Mouse (Mus musculus) embryonic facial prominence, embryonic 15.5 days (tissue): ENCODE results near the gene Galnt6. TPM values are rescaled to one million over a fixed set of nuclear protein-coding genes. Genes with fewer than 3 reads are reported as not detected.

Experiments
- ATAC-seq: fragments of 200-750 bp; cut with Nextera tagmentation; 2 replicates; pipeline ENCODE4 v1.8.0; 2017; ENCODE audit warnings: low read depth, moderate TSS enrichment; ENCODE audit not compliant: insufficient number of reproducible peaks, low FRiP score, low TSS enrichment
- H3K27ac ChIP-seq: fragments of 300-500 bp; sonication (generic); replicated peaks from 2 replicates; pipeline ENCODE4 v1.5.1; 2015; ENCODE audit warnings: mild to moderate bottlenecking, inconsistent platforms
- H3K27me3 ChIP-seq: fragments of 300-500 bp; sonication (generic); 2 replicates; pipeline ENCODE4 v1.6.1; 2015; ENCODE audit warnings: inconsistent platforms
- H3K36me3 ChIP-seq: fragments of 300-500 bp; sonication (generic); 2 replicates; pipeline ENCODE4 v1.6.1; 2015; ENCODE audit warnings: mild to moderate bottlenecking, inconsistent platforms
- H3K4me1 ChIP-seq: fragments of 300-500 bp; sonication (generic); 2 replicates; pipeline ENCODE4 v1.6.1; 2015; ENCODE audit warnings: inconsistent platforms
- H3K4me2 ChIP-seq: fragments of 300-500 bp; sonication (generic); replicated peaks from 2 replicates; pipeline ENCODE4 v1.6.1; 2015; ENCODE audit warnings: mild to moderate bottlenecking, inconsistent platforms
- H3K4me3 ChIP-seq: fragments of 300-500 bp; sonication (generic); replicated peaks from 2 replicates; pipeline ENCODE4 v1.5.1; 2015; ENCODE audit warnings: mild to moderate bottlenecking, inconsistent platforms
- H3K9ac ChIP-seq: fragments of 300-500 bp; sonication (generic); 2 replicates; pipeline ENCODE4 v1.6.1; 2015; ENCODE audit warnings: inconsistent platforms
- H3K9me3 ChIP-seq: fragments of 300-500 bp; sonication (generic); replicated peaks from 2 replicates; pipeline ENCODE4 v1.6.1; 2016; ENCODE audit warnings: inconsistent platforms
- WGBS: fragments of 180-500 bp; shearing (Covaris S2); methylation state at CpG from one replicate; pipeline ENCODE4 v1.1.7; 2015; 5-methylcytosine and 5-hydroxymethylcytosine counted together
- polyA plus RNA-seq: library from polyadenylated mRNA; unstranded; fragments of >200 nt; fragmentation: Nextera tagmentation; extraction: Ambion mirVana; gene quantifications from 2 replicates; pipeline ENCODE4 v1.2.1, GENCODE M21; 2015

Gene Galnt6
- polyA plus RNA-seq, 1 experiment from 2014 or later: 4.5 TPM

DNA sequence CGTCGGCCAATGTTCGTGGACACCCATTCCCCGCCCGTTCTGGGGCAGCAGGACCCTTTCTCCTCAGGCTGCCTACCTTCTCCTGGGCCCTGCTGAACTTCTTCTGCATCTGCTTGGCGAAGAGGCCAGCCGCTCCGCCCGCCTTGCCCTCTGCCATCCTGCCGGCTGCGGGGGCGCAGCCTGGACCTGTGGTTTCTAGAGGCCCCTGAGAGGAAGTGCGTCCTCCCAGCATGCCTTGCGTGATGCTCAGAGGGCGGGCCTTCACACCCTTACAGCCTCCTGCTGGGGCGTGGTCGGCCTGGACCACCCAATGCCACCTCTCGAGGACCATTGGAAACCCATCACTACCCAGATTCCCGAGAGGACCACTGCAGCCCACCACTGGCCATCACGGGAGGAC lies 59.8 kb downstream of the Galnt6 start, which contains the start of gene Bin2:
Gene Bin2 (minus strand): TSS at position 217 of the 400 bp plus-strand sequence.
- Histone ChIP-seq H3K4me2 (no peak within 1 kb of the TSS), H3K4me1 (0 out of 2 replicates have a peak, but pooled peaks cover 4% of the 10 kb centered on the region), H3K9ac (no peak within 1 kb of the TSS), H3K27me3 (no peaks in the 10 kb centered on the region), H3K4me3 (no peak within 1 kb of the TSS), H3K36me3 (no peaks in the 10 kb centered on the region), H3K9me3 (no peaks in the 10 kb centered on the region), H3K27ac (no peak within 1 kb of the TSS)
- ATAC-seq: no peak
- 88% methylated on average over 20 of the region's 20 CpGs for WGBS

DNA sequence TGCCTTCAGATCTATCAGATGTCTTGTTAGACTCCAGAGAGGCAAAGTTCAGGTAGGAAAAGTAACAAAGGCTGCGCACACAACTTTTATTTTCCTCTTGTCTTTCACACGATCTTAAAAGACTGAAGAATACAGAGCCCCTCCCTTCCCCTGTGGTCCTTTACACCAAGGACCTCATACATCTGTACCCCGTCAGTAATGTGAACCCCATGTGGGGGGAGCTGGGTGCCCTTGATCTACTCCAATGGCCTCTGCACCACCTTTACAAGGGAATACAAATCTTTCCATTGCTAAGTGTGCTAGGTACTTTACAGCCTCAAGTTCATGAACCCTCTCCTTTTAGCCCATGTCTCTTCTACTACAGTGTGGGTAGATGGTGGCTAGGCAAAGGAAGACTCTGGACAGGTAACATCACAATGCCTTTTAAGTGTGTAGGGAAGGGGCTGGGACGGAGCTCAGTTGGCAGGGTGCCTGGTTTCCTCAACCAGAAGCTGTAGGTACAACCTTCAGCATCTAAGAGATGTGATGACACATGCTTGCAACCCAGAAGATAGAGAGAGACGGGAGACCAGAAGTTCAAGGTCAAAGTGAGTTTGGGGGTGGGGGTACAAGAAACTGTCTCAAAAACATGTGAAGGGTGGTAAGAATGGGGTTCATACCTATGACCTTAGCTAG lies 61.2 kb downstream of the Galnt6 start:
- Histone ChIP-seq H3K27ac (no peak overlapping the region), H3K27me3 (no peaks in the 10 kb centered on the region), H3K4me2 (no peak overlapping the region), H3K9ac (no peak overlapping the region), H3K9me3 (no peaks in the 10 kb centered on the region), H3K36me3 (no peaks in the 10 kb centered on the region), H3K4me1 (0 out of 2 replicates have a peak, but pooled peaks cover 4% of the 10 kb centered on the region), H3K4me3 (no peak overlapping the region)
- ATAC-seq: no peak
- 76% methylated on average over 5 of the region's 5 CpGs for WGBS

DNA sequence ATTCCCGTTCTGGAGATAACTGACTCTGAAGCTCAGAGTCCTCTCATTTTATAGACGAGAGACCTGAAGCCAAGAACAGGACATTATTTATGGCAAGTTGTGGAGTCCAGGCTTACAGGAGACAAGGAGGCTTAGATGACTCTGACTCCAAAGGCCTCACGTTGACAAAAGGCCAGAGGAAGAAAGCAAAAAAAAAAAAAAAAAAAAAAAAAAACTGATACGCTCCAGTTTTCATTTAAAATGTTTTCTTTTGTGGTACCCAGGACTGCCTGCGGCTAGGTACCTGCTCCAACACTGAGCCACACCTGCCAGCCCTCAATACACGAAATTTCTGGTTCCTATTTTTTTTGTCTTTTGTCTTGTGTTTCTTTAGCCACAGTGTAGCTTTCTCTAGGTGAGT lies 61.8 kb downstream of the Galnt6 start:
- no peaks in the 10 kb centered on the region for H3K27me3 ChIP-seq
- 65% methylated on average over 6 of the region's 6 CpGs for WGBS

DNA sequence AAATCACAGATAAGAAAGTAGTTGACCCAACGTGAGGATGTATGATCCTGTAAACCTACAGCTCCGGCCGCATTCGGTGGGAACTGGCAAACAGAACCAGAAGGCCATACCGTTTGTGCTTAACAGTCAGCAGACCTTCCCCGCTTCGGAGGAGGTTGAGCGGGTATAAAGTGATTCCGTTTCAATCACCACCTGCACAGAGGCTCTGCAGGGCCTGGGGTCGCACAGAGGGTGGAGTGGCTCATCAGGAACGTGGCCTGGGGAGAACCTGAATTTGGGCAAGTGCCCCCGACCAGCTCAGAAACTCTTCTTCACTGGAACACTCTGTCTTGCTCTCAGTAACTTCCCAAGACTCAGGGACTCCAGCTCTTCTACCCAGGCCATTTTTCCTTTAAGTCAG lies 62.3 kb downstream of the Galnt6 start:
- H3K4me2 ChIP-seq: no peak overlapping the region
- 31% methylated on average over 12 of the region's 12 CpGs for WGBS
- no peak overlapping the region for H3K9ac ChIP-seq
- no peaks in the 10 kb centered on the region for H3K27me3 ChIP-seq
- H3K27ac ChIP-seq: no peak overlapping the region
- 0 out of 2 replicates have a peak, but pooled peaks cover 4% of the 10 kb centered on the region for H3K4me1 ChIP-seq
- no peak for ATAC-seq
- H3K36me3 ChIP-seq: no peaks in the 10 kb centered on the region
- no peak overlapping the region for H3K4me3 ChIP-seq
- no peaks in the 10 kb centered on the region for H3K9me3 ChIP-seq

More for the DNA sequence above, 61.8 kb downstream of the Galnt6 start:
- Histone ChIP-seq H3K9me3 (no peaks in the 10 kb centered on the region), H3K36me3 (no peaks in the 10 kb centered on the region), H3K4me2 (no peak overlapping the region), H3K27ac (no peak overlapping the region), H3K9ac (no peak overlapping the region), H3K4me3 (no peak overlapping the region), H3K4me1 (0 out of 2 replicates have a peak, but pooled peaks cover 4% of the 10 kb centered on the region)
- no peak for ATAC-seq

DNA sequence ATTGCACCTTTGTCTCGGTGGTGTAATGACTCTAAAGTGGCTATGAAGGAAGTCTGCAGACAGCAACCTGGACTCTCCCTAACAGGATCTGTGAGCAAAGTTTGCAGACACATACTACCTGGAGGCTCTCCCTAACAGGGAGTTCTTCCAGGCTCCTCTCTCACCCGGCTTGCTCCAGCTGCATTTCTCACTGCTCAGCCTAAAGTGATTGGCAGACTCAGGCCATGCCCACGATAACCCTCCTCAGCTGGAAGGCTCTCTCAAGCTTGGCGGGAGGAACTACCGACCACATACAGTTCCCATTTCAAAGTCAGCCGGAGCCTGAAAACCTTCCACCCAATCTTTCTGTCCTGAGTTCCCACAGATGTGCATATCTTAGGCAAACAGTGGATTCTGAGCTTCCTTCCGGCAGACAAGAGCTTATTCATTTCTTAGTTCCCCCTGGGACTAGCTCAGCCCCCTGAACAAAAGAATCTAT lies 62.9 kb downstream of the Galnt6 start:
- 7% methylated on average over 7 of the region's 7 CpGs for WGBS
- H3K4me3 ChIP-seq: no peak overlapping the region
- H3K36me3 ChIP-seq: no peaks in the 10 kb centered on the region
- H3K4me2 ChIP-seq: no peak overlapping the region
- H3K9me3 ChIP-seq: no peaks in the 10 kb centered on the region
- H3K9ac ChIP-seq: no peak overlapping the region
- no peak for ATAC-seq
- H3K27ac ChIP-seq: no peak overlapping the region
- H3K4me1 ChIP-seq: 0 out of 2 replicates have a peak, but pooled peaks cover 4% of the 10 kb centered on the region
- no peaks in the 10 kb centered on the region for H3K27me3 ChIP-seq

DNA sequence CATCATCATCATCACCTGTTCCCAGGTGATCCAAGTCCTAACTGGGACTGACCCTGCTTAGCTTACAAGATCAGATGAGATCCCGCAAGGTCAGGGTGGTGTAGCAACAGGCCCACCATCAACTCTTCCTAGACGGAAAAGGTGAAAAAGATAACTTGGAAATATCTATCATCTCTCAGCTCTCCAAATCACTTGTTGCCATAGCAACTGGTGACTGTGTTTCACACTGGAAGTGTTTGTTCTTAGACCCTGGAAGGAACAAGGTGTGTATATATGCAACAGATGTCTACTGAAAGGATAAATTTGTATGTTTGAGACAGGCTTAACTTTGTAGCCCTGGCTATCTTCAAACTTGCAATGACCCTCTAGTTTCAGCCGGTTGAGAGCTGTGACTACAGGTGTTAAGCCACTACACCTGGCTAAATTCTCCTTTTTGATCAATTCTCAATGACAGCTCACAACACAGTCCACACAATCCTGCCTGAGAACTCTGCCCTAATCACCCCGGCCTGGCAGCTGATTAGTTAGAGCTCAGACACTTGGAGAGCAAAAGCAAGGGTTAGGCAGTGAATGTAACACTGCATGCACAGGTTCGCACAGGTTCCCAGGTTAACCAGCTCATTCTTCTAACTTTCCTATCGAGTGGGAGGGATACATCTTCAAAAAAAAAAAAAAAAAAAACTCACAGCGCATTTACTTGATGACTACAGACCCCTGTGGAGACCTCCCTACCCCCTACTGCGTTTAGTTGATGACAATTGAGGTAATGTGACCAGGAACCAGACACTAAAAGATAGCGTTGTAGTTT lies 63.6 kb downstream of the Galnt6 start:
- H3K27me3 ChIP-seq: no peaks in the 10 kb centered on the region
- H3K4me2 ChIP-seq: no peak overlapping the region
- H3K4me3 ChIP-seq: no peak overlapping the region
- no peak overlapping the region for H3K27ac ChIP-seq
- no peaks in the 10 kb centered on the region for H3K36me3 ChIP-seq
- no peaks in the 10 kb centered on the region for H3K9me3 ChIP-seq
- H3K4me1 ChIP-seq: 0 out of 2 replicates have a peak, but pooled peaks cover 4% of the 10 kb centered on the region
- WGBS: 41% methylated on average over 9 of the region's 9 CpGs
- no peak overlapping the region for H3K9ac ChIP-seq
- no peak for ATAC-seq

DNA sequence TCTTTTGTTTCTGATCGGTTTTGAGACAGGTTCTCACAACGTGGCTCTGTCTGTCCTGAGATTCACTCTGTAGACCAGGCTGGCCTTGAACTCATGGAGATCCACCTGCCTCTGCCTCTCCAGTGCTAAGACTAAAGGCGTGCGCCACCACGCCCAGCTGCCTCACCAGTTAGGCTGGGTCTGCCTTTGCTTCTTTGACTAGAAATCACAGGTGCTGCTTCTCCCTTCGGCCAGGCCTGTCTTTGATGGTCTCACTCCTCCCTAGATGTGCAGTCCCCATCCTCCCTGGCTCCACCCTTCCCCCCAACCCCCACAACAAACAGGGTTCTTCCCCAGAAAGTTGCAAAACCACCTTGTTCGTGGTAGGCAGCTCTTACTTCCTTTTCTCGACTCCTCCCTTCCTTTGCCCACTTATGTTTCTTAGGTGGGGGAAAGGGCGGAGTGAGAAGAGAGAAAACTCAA lies 64.3 kb downstream of the Galnt6 start:
- Histone ChIP-seq H3K27me3 (no peaks in the 10 kb centered on the region), H3K27ac (no peak overlapping the region), H3K4me1 (0 out of 2 replicates have a peak, but pooled peaks cover 4% of the 10 kb centered on the region), H3K36me3 (no peaks in the 10 kb centered on the region), H3K4me3 (no peak overlapping the region), H3K9ac (no peak overlapping the region), H3K4me2 (no peak overlapping the region), H3K9me3 (no peaks in the 10 kb centered on the region)
- ATAC-seq: no peak
- WGBS: 73% methylated on average over 9 of the region's 9 CpGs

DNA sequence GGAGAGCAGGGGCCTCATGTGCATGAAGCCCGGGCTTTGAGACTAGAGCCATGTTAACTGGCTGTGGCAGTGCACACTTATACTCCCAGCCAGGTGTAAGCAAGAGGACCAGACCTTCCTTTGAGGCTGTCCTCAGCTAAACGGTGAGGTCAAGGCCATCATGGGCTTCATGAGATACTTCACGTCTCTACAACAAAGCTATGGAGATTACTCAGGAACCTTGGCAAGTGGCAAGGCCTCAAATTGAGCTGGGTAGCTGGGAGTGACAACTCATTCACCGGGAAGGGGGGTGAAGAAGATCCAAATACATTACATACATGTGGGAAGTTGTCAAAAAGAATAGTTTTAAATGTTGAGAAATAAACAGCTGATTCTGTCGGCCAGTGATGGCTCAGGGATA lies 68.4 kb downstream of the Galnt6 start:
- ATAC-seq: no peak
- H3K27ac ChIP-seq: no peak overlapping the region
- WGBS: 86% methylated on average over 5 of the region's 5 CpGs

DNA sequence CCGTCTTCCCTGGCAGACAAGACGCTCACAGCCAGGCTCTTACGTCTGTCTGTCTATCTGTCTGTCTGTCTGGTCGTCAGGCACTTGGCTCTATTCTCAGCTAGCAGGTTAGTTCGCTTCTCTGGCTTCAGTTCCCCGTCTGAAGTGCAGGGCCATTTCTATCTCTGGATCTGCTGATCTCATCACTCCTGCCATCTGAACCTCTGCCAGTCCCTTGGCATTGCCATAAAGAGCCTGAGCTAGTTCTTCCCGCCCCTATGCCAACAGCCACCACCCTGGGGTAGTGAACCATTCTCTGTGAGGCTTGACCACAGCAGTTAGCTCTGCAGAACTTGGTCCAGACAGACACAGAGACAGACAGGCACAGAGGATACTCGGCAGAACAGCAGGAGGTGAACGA lies 68.9 kb downstream of the Galnt6 start:
- no peak overlapping the region for H3K27ac ChIP-seq
- H3K4me2 ChIP-seq: no peak overlapping the region
- 77% methylated on average over 9 of the region's 9 CpGs for WGBS
- ATAC-seq: no peak
- H3K4me1 ChIP-seq: no peaks in the 10 kb centered on the region
- no peaks in the 10 kb centered on the region for H3K27me3 ChIP-seq
- H3K36me3 ChIP-seq: no peaks in the 10 kb centered on the region
- no peak overlapping the region for H3K4me3 ChIP-seq
- H3K9me3 ChIP-seq: no peaks in the 10 kb centered on the region
- H3K9ac ChIP-seq: no peak overlapping the region

More for the DNA sequence above, 68.4 kb downstream of the Galnt6 start:
- Histone ChIP-seq H3K4me2 (no peak overlapping the region), H3K27me3 (no peaks in the 10 kb centered on the region), H3K4me1 (no peaks in the 10 kb centered on the region), H3K9me3 (no peaks in the 10 kb centered on the region), H3K9ac (no peak overlapping the region), H3K36me3 (no peaks in the 10 kb centered on the region), H3K4me3 (no peak overlapping the region)

DNA sequence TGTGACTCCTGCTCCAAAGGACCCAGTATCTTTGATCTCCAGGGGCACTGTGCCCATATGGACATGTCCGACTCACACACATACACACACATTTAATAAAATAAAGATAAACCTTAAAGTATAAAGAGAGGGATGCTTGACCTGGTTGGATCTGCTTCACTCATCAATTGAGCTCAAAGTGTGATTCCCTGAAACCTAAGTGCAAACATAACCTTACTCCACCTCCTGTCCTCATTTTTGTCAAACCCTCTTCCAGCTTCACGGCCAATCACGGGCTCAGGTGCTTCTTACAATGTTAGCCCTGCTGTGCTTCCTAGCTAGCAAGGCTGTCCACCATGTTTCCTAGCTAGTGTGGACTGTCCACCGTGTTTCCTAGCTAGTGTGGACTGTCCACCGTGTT lies 74.0 kb downstream of the Galnt6 start:
- WGBS: 87% methylated on average over 5 of the region's 5 CpGs
- no peak overlapping the region for H3K4me3 ChIP-seq
- H3K9ac ChIP-seq: no peak overlapping the region
- H3K4me1 ChIP-seq: no peaks in the 10 kb centered on the region
- no peaks in the 10 kb centered on the region for H3K36me3 ChIP-seq
- H3K27me3 ChIP-seq: no peaks in the 10 kb centered on the region
- no peak for ATAC-seq
- H3K27ac ChIP-seq: no peak overlapping the region
- H3K4me2 ChIP-seq: no peak overlapping the region
- H3K9me3 ChIP-seq: no peaks in the 10 kb centered on the region

DNA sequence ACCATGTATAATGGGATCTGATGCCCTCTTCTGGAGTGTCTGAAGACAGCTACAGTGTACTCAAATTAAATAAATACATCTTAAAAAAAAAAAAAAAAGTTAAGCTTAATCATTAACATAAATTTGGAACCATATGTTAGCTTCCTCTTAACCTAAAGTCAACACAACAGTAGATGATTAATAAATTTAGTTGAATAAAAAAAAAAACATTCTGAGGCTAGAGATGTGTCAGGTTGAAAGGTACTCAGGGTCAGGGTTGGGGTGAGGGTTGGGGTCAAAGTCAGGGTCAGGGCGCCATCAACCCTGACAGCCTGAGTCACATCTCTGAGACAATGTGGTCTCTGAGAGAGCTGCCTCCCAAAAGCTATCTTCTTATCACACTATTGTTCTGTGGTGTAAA lies 74.9 kb downstream of the Galnt6 start:
- H3K36me3 ChIP-seq: no peaks in the 10 kb centered on the region
- 80% methylated on average over 1 of the region's 1 CpGs for WGBS
- no peak for ATAC-seq

More for the DNA sequence above, 74.9 kb downstream of the Galnt6 start:
- Histone ChIP-seq H3K4me1 (no peaks in the 10 kb centered on the region), H3K27me3 (no peaks in the 10 kb centered on the region), H3K9me3 (no peaks in the 10 kb centered on the region), H3K27ac (no peak overlapping the region), H3K4me2 (no peak overlapping the region), H3K9ac (no peak overlapping the region), H3K4me3 (no peak overlapping the region)
